Mouse (Mus musculus) frontal cortex, postnatal 36 days (tissue): ENCODE data around the gene Prss12.

Experiments used
- DNase-seq, 2 experiments: peaks; one replicate each; pipeline ENCODE4 v3.0.0; 2022; ENCODE audit warnings: low spot score in 2 of 2

Prss12 gene

DNA sequence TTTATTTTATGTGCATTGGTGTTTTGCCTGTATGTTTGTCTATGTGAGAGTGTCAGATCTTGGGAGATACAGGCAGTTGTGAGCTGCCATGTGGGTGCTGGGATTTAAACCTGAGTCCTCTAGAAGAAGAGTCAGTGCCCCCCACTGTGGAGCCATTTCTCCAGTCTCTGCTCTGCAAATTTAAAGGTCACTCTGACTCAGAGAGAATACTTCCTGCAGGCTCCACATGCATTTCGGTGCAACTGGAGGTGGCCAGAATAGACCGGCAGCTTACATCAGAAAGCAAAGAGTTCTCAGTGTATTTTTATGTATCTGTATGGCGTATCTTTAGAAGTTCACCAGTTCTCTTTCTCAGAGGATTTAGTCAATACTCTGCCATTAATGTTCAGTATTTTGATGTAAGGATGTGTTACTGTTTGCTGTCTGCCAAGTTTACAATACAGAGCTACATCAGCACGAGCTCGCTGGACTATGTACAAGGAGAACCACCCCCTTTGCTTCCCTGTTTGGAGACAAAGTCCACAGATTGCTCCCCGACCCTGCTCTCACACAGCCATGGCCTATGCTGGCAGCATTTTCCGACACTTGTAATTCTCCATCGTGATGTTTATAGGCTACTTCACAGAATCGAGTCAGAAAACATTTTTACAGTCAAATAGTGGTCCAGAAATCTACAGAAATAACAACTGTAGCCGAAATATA lies 81.2 kb downstream of the Prss12 start:
- no peak for DNase-seq

DNA sequence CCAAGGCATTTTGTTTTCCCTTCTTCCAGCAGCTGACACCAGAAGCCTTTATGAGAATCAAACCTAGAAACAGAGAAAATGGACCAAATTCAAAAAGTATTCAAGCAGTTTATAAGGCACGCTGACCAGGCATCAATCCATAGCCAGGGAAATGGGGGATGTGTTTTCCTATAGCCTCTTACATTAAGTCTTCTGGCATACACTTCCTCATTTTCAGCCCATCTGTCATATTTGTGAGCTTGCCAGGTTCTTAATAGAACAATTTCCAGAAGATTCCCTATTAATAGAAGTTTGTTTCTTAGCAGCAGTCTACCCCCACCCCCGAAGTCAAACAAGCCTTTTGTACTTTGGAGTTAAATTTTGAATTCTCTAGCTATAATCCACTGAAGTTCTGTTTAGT lies 84.4 kb downstream of the Prss12 start:
- DNase-seq: no peak

DNA sequence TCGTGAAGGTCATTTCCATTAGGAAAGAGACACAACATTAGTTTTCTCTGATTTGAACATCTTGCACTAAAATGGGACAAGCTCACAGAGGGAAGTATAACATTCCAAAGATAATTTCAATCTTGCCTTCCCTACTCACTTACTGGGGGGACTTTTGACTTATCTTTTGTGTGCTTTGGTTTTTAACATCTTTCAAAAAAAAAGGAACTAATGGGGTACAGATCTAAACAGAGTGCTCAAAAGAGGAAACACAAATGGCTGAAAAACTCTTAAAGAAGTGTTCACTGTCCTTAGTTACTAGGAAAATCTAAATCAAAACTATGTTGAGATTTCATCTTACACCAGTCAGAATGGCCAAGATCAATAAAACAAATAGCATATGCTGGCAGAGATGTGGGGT lies 90.6 kb downstream of the Prss12 start:
- DNase-seq: no peak

DNA sequence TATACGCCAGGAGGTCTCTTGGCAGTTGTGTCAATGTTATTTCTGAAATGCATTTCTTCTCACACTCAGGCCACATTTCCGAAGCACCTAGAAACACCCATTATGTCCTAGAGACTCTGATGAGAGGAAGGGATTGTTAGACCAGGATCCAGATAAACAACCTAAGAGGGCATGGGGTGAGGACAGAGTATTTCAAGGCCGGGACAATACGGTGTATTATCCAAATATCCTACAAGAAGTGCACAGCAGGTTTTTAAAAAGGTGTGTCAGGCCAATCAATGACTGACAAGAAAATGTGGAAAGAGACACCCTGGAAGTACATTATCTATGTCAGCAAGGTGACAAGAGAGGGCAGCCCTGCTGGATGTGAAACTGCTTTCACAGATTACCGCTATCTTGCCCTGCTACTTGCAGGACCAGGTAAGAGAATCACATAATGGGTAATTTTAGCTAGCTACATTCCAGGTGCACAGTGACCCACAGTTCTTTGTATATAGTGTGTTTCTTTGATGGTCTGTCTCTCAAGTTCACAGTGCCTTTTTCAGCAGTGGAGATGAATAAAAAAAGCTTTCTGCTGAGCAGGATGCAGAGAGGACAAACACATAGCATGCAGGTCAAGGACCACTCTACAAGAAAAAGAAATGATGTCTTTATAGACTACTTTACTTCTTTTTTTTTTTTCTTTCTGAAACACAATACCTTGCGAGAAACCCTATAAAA lies 97.0 kb downstream of the Prss12 start:
- DNase-seq: no peak

DNA sequence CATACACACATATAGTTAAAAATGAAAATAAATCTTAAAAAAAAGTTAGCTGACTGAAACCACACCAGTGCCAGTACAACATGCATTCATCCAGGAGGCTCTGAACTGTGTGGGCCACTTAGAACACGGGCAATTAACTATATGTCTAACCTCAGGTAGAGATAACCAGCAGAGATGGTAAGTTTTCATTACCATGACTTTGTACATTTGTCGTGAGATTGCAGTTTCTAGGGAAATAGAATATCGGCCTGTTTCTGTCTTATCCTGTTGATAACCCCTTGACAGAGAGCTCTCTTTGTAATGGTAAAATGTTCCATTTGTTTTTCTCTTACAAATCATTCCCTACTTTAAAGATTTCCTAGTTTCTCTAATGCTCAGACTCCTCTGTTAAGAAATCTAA lies 103.8 kb downstream of the Prss12 start:
- no peak for DNase-seq

DNA sequence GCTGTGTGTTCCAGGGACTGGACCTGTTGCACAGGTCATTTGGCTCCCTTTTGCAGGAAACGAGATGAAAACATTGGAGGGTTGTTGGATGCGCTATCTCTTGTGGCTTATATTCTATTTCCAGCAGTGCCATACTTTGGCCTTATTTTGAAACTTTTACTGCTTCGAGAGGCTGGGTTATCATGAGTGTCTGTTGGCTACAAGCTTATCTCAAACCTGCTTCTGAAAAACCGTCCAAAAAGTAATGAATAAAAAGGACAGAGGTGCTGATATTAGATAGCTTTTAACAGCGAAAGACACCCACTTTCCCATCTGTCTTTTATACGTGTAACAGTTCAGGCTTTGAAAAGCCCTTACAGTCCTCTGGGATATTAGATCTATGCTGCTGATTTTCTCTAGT lies 107.2 kb downstream of the Prss12 start:
- DNase-seq: no peak

DNA sequence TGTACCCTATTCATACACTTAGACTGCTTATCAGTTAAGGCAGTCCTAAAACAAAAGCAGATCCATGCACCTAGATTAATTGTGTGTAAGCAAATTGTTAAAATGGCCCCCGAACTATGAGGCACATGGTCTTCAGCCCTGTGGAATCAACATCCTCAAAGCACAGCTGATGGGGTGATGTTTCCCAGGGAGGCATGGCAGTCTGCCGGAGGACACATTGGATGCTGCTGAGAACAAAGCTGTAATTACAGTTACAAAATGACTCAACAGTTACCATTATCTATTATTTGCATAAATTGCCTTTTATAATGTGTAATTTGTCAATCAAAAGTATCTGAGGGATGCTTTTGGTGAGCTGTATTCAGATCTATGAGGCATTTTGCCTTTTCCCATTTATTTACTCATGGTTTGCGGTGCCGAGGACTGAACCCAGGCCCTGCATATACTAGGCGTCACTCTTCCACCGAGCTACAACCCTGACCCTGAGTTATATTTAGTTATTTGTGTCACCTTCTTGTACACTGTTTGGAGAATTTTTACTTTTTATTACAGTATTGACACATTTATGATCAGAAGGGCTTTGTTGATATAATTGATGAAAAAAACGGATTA lies 108.6 kb downstream of the Prss12 start:
- DNase-seq: no peak
